Mouse (Mus musculus): ENCODE data around the gene Nkain4. TPM values are rescaled to one million over a fixed set of nuclear protein-coding genes. Genes with fewer than 3 reads are reported as not detected.

Nkain4 gene
- total RNA-seq (2012; rRNA removed) (not detected in 2 replicates), polyA plus RNA-seq (2012; ENCODE audit: insufficient read depth in 1 of 2, insufficient read length in 2 of 2, low read depth in 1 of 2, low replicate concordance in 2 of 2, missing spikeins in 1 of 2) (not detected)

DNA sequence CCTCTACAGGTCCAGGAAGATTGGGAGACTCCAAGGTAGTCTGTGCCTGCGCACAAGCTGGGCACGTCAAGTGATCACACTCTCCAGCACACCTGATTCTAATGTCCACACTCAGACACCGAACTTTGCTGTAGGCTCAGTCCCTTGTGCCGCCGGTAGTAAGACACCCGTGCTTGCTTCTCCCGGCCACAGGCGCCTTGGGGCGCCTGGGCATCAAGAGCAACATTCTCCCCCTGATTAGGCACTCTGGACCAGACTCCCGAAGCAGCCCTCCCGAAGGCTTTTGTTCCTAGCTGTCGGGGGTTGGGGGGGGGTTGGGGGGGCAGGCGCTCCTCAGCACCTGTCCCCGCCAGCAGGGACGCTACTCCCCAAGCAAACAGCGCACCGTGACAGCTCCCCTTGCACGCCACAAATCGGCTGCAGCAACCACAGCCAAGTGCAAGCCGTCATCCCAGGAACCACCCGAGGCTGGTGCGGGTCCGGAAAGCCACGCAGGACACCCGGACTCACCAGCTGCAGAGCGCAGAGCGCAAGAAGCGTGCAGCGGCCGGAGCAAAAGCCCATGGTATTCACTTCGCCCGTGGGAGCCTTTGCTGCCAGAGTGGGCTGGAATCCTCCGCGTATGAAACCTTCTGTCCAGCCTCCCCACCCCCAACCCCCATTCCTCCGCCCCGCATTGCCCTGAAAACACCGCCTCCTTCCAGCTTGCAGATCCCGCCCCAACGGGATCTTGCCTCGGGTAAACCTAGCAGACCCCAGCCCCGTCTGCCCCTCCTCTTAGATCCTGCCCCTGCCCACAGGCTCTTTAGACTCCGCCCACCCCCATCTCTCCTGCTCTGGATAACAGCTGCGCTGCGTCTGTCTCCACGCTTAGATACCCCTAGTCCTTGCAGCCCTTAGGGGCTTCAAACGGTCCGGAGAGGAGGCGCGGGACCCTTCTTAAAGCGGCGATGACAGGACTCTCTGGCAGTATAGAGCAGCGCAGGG, at the start of gene Nkain4:
TSS of gene Nkain4 (minus strand) at position 639 of the 987 bp plus-strand sequence.
- H3K4me3 ChIP-seq (ENCODE audit: control insufficient read depth in 1 of 2, insufficient read depth in 1 of 2, low read depth in 2 of 2, low read length in 2 of 2), result no peak within 1 kb of the TSS
- peaks cover 11 to 22% of the 10 kb centered on the region in 2 experiments for H3K27me3 ChIP-seq (ENCODE audit: control insufficient read depth in 1 of 2, insufficient read depth in 2 of 2, low read length in 2 of 2)
- no peak within 1 kb of the TSS for H3K27ac ChIP-seq (ENCODE audit: control insufficient read depth, low read depth, low read length)
- H3K36me3 ChIP-seq (ENCODE audit: control insufficient read depth in 1 of 2, insufficient read depth in 2 of 2, low read length in 2 of 2), result no peaks in the 10 kb centered on the region
- H3K9ac ChIP-seq (ENCODE audit: control insufficient read depth, low read depth, low read length, poor library complexity, severe bottlenecking), result no peak within 1 kb of the TSS
- TF ChIP-seq RAD21 (IDR thresholded peaks at IDR 0.05; ENCODE audit: low read depth, low read length), result no peak
- no peak for TF ChIP-seq HCFC1 (IDR thresholded peaks at IDR 0.05; ENCODE audit: low read depth, low read length)
- no peak for TF ChIP-seq NELFE (IDR thresholded peaks at IDR 0.05; ENCODE audit: low read depth, low read length)
- TF ChIP-seq MXI1 (IDR thresholded peaks at IDR 0.05; ENCODE audit: low read depth, low read length), result no peak
- TF ChIP-seq MYB (IDR thresholded peaks at IDR 0.05; ENCODE audit: low read depth, low read length), result no peak
- TF ChIP-seq SMC3 (IDR thresholded peaks at IDR 0.05; ENCODE audit: low read depth, low read length), result no peak
- no peak for TF ChIP-seq MAX (IDR thresholded peaks at IDR 0.05; ENCODE audit: low read length)
- TF ChIP-seq KAT2A (conservative IDR thresholded peaks at IDR 0.05; ENCODE audit: low read depth, low read length), result no peak
- no peak for TF ChIP-seq USF2 (IDR thresholded peaks at IDR 0.05; ENCODE audit: borderline replicate concordance in 1 of 2, insufficient read depth in 1 of 2, low read depth in 1 of 2, low read length in 2 of 2)
- no peak for TF ChIP-seq TBP (IDR thresholded peaks at IDR 0.05; ENCODE audit: low read depth, low read length)
- no peak for TF ChIP-seq CHD2 (IDR thresholded peaks at IDR 0.05; ENCODE audit: low read length)
- TF ChIP-seq MAZ (IDR thresholded peaks at IDR 0.05; ENCODE audit: low read depth, low read length), result no peak
- no peak for TF ChIP-seq BHLHE40 (IDR thresholded peaks at IDR 0.05; ENCODE audit: borderline replicate concordance, low read depth, low read length)
- TF ChIP-seq USF1 (IDR thresholded peaks at IDR 0.05; ENCODE audit: low read depth, low read length), result no peak
- TF ChIP-seq ELF1 (IDR thresholded peaks at IDR 0.05; ENCODE audit: low read depth, low read length), result no peak
- TF ChIP-seq EP300 (IDR thresholded peaks at IDR 0.05; ENCODE audit: low read depth in 1 of 2, low read length in 2 of 2), result no peak
- TF ChIP-seq CTCF (IDR thresholded peaks at IDR 0.05 in 2 of 3, conservative IDR thresholded peaks at IDR 0.05 in 1 of 3; ENCODE audit: control insufficient read depth in 1 of 3, insufficient read depth in 1 of 3, low read depth in 2 of 3, low read length in 3 of 3, poor library complexity in 1 of 3, severe bottlenecking in 1 of 3), result no peak
- no peaks in the 10 kb centered on the region for H3K4me1 ChIP-seq (ENCODE audit: control insufficient read depth in 1 of 2, insufficient read depth in 2 of 2, low read length in 2 of 2)
- H3K79me2 ChIP-seq (ENCODE audit: control insufficient read depth, insufficient read depth, low read length, poor library complexity), result no peaks in the 10 kb centered on the region
- no peaks in the 10 kb centered on the region for H3K9me3 ChIP-seq (replicated peaks; ENCODE audit: insufficient read depth, low read length)
- DNase-seq (ENCODE audit: low read depth, low spot score), result no peak

DNA sequence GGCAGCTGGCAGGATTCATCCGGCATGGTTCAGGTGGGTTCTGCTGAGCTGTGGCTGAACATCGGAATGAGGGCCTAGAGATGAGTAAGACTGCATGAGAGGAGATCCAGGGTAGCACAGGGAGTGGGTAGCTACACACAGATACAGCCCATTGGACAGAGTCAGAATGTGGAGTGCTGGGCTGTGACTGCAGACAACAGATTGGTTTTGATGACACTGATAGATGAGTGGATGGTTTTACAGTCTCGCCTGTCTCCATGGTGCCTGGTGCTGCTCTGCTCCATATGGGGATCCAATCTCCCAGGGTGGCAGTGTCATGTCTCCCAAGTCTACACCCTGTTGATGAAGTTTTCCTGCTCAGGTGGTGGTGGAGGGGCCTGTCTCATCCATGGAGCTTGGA, 42.4 kb upstream of the Nkain4 start:
- Histone ChIP-seq H3K4me3 (ENCODE audit: control insufficient read depth in 1 of 2, insufficient read depth in 1 of 2, low read depth in 2 of 2, low read length in 2 of 2) (no peak overlapping the region), H3K4me1 (ENCODE audit: control insufficient read depth in 1 of 2, insufficient read depth in 2 of 2, low read length in 2 of 2) (no peaks in the 10 kb centered on the region), H3K9me3 (replicated peaks; ENCODE audit: insufficient read depth, low read length) (no peaks in the 10 kb centered on the region), H3K27ac (ENCODE audit: control insufficient read depth, low read depth, low read length) (no peak overlapping the region), H3K79me2 (ENCODE audit: control insufficient read depth, insufficient read depth, low read length, poor library complexity) (no peaks in the 10 kb centered on the region), H3K9ac (ENCODE audit: control insufficient read depth, low read depth, low read length, poor library complexity, severe bottlenecking) (no peak overlapping the region), H3K36me3 (ENCODE audit: control insufficient read depth in 1 of 2, insufficient read depth in 2 of 2, low read length in 2 of 2) (no peaks in the 10 kb centered on the region), H3K27me3 (ENCODE audit: control insufficient read depth in 1 of 2, insufficient read depth in 2 of 2, low read length in 2 of 2) (no peaks in the 10 kb centered on the region)
- no peak for DNase-seq (ENCODE audit: low read depth, low spot score)
- TF ChIP-seq POLR2AphosphoS2 (IDR thresholded peaks at IDR 0.05; ENCODE audit: low read length) (no peak), MAX (IDR thresholded peaks at IDR 0.05; ENCODE audit: low read length) (no peak), JUND (IDR thresholded peaks at IDR 0.05; ENCODE audit: low read depth, low read length) (no peak), MXI1 (IDR thresholded peaks at IDR 0.05; ENCODE audit: low read depth, low read length) (no peak), KAT2A (conservative IDR thresholded peaks at IDR 0.05; ENCODE audit: low read depth, low read length) (no peak), USF1 (IDR thresholded peaks at IDR 0.05; ENCODE audit: low read depth, low read length) (no peak), POLR2A (IDR thresholded peaks at IDR 0.05; ENCODE audit: control insufficient read depth in 1 of 2, insufficient read depth in 1 of 2, low read depth in 1 of 2, low read length in 2 of 2, poor library complexity in 1 of 2) (no peak), ELF1 (IDR thresholded peaks at IDR 0.05; ENCODE audit: low read depth, low read length) (no peak), POLR2AphosphoS5 (IDR thresholded peaks at IDR 0.05; ENCODE audit: borderline replicate concordance, low read depth, low read length) (no peak), NELFE (IDR thresholded peaks at IDR 0.05; ENCODE audit: low read depth, low read length) (no peak), GATA1 (IDR thresholded peaks at IDR 0.05; ENCODE audit: low read depth, low read length) (no peak), ZMIZ1 (IDR thresholded peaks at IDR 0.05; ENCODE audit: low read depth, low read length) (no peak), MEF2A (IDR thresholded peaks at IDR 0.05; ENCODE audit: extremely low read depth, insufficient replicate concordance, low read depth, low read length, poor library complexity, severe bottlenecking) (no peak), CHD2 (IDR thresholded peaks at IDR 0.05; ENCODE audit: low read length) (no peak), BHLHE40 (IDR thresholded peaks at IDR 0.05; ENCODE audit: borderline replicate concordance, low read depth, low read length) (no peak), TBP (IDR thresholded peaks at IDR 0.05; ENCODE audit: low read depth, low read length) (no peak), CTCF (IDR thresholded peaks at IDR 0.05 in 2 of 3, conservative IDR thresholded peaks at IDR 0.05 in 1 of 3; ENCODE audit: control insufficient read depth in 1 of 3, insufficient read depth in 1 of 3, low read depth in 2 of 3, low read length in 3 of 3, poor library complexity in 1 of 3, severe bottlenecking in 1 of 3) (no peak), GABPA (IDR thresholded peaks at IDR 0.05; ENCODE audit: low read depth, low read length) (no peak), RCOR1 (IDR thresholded peaks at IDR 0.05; ENCODE audit: low read depth, low read length) (no peak), SIN3A (IDR thresholded peaks at IDR 0.05; ENCODE audit: low read length) (no peak)

All from MEL (cell line).